Mouse (Mus musculus) forebrain, embryonic 14.5 days (tissue): ENCODE data around the gene Rcc1l. TPM values are rescaled to one million over a fixed set of nuclear protein-coding genes. Genes with fewer than 3 reads are reported as not detected.

Source experiments
- ATAC-seq: fragments of 200-750 bp; cut with Nextera tagmentation; 2 replicates; pipeline ENCODE4 v1.8.0; 2017; ENCODE audit warnings: mild to moderate bottlenecking, moderate library complexity
- DNase-seq: peaks from one replicate; pipeline ENCODE4 v3.0.0-alpha.2; 2015; ENCODE audit warnings: low spot score
- H3K27ac ChIP-seq: fragments of 300-500 bp; sonication (generic); 2 replicates; pipeline ENCODE4 v1.5.1; 2014; ENCODE audit warnings: low read depth, mild to moderate bottlenecking, control low read depth, low read length, moderate library complexity
- H3K27me3 ChIP-seq: fragments of 300-500 bp; sonication (generic); replicated peaks from 2 replicates; pipeline ENCODE4 v1.6.1; 2014; ENCODE audit warnings: low read length, control low read depth, mixed read lengths; ENCODE audit not compliant: control insufficient read depth, insufficient read depth
- H3K36me3 ChIP-seq: fragments of 300-500 bp; sonication (generic); 2 replicates; pipeline ENCODE4 v1.6.1; 2014; ENCODE audit warnings: low read length, control low read depth; ENCODE audit not compliant: control insufficient read depth, insufficient read depth
- H3K4me1 ChIP-seq: fragments of 300-500 bp; sonication (generic); 2 replicates; pipeline ENCODE4 v1.6.1; 2014; ENCODE audit warnings: antibody characterized with exemption, low read length, control low read depth; ENCODE audit not compliant: control insufficient read depth, insufficient read depth
- H3K4me2 ChIP-seq: fragments of 300-500 bp; sonication (generic); 2 replicates; pipeline ENCODE4 v1.6.1; 2014; ENCODE audit warnings: mild to moderate bottlenecking, control low read depth, low read length
- H3K4me3 ChIP-seq: fragments of 300-500 bp; sonication (generic); 2 replicates; pipeline ENCODE4 v1.5.1; 2014; ENCODE audit warnings: low read depth, low read length, control low read depth
- H3K9ac ChIP-seq: fragments of 300-500 bp; sonication (generic); 2 replicates; pipeline ENCODE4 v1.6.1; 2014; ENCODE audit warnings: mild to moderate bottlenecking, low read length, control low read depth, moderate library complexity
- H3K9me3 ChIP-seq: fragments of 300-500 bp; sonication (generic); replicated peaks from 2 replicates; pipeline ENCODE4 v1.6.1; 2016; ENCODE audit warnings: low read length, control low read depth, mixed read lengths; ENCODE audit not compliant: control insufficient read depth
- WGBS: fragments of 180-500 bp; shearing (Covaris S2); extraction: QIAGEN DNeasy Blood & Tissue Kit; methylation state at CpG from one replicate; pipeline ENCODE4 v1.1.7; 2014; 5-methylcytosine and 5-hydroxymethylcytosine counted together
- polyA plus RNA-seq: library from polyadenylated mRNA; unstranded; fragments of >200 nt; fragmentation: Nextera tagmentation; extraction: Ambion mirVana; gene quantifications from 2 replicates; pipeline ENCODE4 v1.2.1, GENCODE M21; 2014

Rcc1l gene
- polyA plus RNA-seq, 1 experiment from 2014 or later: 20.1 TPM

- WGBS: 92% methylated on average over 7 of the region's 7 CpGs
- peaks cover 22% of the 10 kb centered on the region for H3K36me3 ChIP-seq
- H3K27ac ChIP-seq: no peak overlapping the region
- H3K4me2 ChIP-seq: no peak overlapping the region
- DNase-seq (no peak), ATAC-seq (no peak)
- no peak overlapping the region for H3K4me3 ChIP-seq
- H3K9me3 ChIP-seq: no peaks in the 10 kb centered on the region
- H3K27me3 ChIP-seq: no peaks in the 10 kb centered on the region
- no peak overlapping the region for H3K9ac ChIP-seq
- no peaks in the 10 kb centered on the region for H3K4me1 ChIP-seq
These were observed 60.8 kb downstream of the Rcc1l start for GRCm38 (mm10) chr5:134115639-134116259.

GRCm38 (mm10) chr5:134114981-134115380 is 61.6 kb downstream of the Rcc1l start:
- Histone ChIP-seq H3K36me3 (peaks cover 26% of the 10 kb centered on the region), H3K27ac (no peak overlapping the region), H3K9me3 (no peaks in the 10 kb centered on the region), H3K4me1 (no peaks in the 10 kb centered on the region), H3K4me2 (no peak overlapping the region), H3K9ac (no peak overlapping the region), H3K4me3 (no peak overlapping the region), H3K27me3 (no peaks in the 10 kb centered on the region)
- no peak for ATAC-seq
- 86% methylated on average over 5 of the region's 5 CpGs for WGBS
- DNase-seq: no peak

- no peak overlapping the region for H3K4me2 ChIP-seq
- no peak overlapping the region for H3K27ac ChIP-seq
- WGBS: 94% methylated on average over 8 of the region's 8 CpGs
- ATAC-seq (no peak), DNase-seq (no peak)
- no peak overlapping the region for H3K4me3 ChIP-seq
- H3K4me1 ChIP-seq: peaks cover 7% of the 10 kb centered on the region
- no peak overlapping the region for H3K9ac ChIP-seq
- peaks cover 26% of the 10 kb centered on the region; the same call in 1 of the 2 replicates for H3K36me3 ChIP-seq
- H3K27me3 ChIP-seq: no peaks in the 10 kb centered on the region
- no peaks in the 10 kb centered on the region for H3K9me3 ChIP-seq
These were observed 70.7 kb downstream of the Rcc1l start for GRCm38 (mm10) chr5:134105829-134106228.

- Histone ChIP-seq H3K4me2 (0 out of 2 replicates have a peak overlapping the region, but pooled peaks have one; percentile 21), H3K4me1 (peaks cover 13% of the 10 kb centered on the region), H3K4me3 (no peak overlapping the region), H3K36me3 (peaks cover 16% of the 10 kb centered on the region; the same call in 1 of the 2 replicates), H3K9ac (peak overlapping the region; percentile 17; the same call in 1 of the 2 replicates), H3K27ac (no peak overlapping the region), H3K9me3 (no peaks in the 10 kb centered on the region), H3K27me3 (no peaks in the 10 kb centered on the region)
- 72% methylated on average over 6 of the region's 6 CpGs for WGBS
- ATAC-seq (no peak), DNase-seq (no peak)
These were observed 73.9 kb downstream of the Rcc1l start for GRCm38 (mm10) chr5:134102720-134103119.

GRCm38 (mm10) chr5:134101883-134102282 is 74.7 kb downstream of the Rcc1l start:
- no peak for ATAC-seq
- H3K4me1 ChIP-seq: peaks cover 13% of the 10 kb centered on the region
- no peaks in the 10 kb centered on the region for H3K9me3 ChIP-seq
- H3K27me3 ChIP-seq: no peaks in the 10 kb centered on the region
- WGBS: 46% methylated on average over 5 of the region's 5 CpGs
- H3K27ac ChIP-seq: no peak overlapping the region
- H3K36me3 ChIP-seq: peaks cover 16% of the 10 kb centered on the region; the same call in 1 of the 2 replicates
- H3K9ac ChIP-seq: peak overlapping the region; percentile 36; the same call in 1 of the 2 replicates
- H3K4me2 ChIP-seq: peak overlapping the region; percentile 58
- DNase-seq: peak; percentile 39
- H3K4me3 ChIP-seq: peak overlapping the region; percentile 76

- H3K27me3 ChIP-seq: no peaks in the 10 kb centered on the region
- peak overlapping the region; percentile 36 for H3K9ac ChIP-seq
- H3K36me3 ChIP-seq: peaks cover 14% of the 10 kb centered on the region; the same call in 1 of the 2 replicates
- ATAC-seq (no peak), DNase-seq (no peak)
- peak overlapping the region; percentile 58 for H3K4me2 ChIP-seq
- 64% methylated on average over 5 of the region's 5 CpGs for WGBS
- H3K9me3 ChIP-seq: no peaks in the 10 kb centered on the region
- H3K4me1 ChIP-seq: peaks cover 13% of the 10 kb centered on the region
- H3K4me3 ChIP-seq: peak overlapping the region; percentile 76
- H3K27ac ChIP-seq: no peak overlapping the region
These were observed 75.3 kb downstream of the Rcc1l start for GRCm38 (mm10) chr5:134101322-134101721.

- H3K27me3 ChIP-seq: no peaks in the 10 kb centered on the region
- DNase-seq (peak; percentile 47), ATAC-seq (peak; percentile 25)
- 2% methylated on average over 15 of the region's 17 CpGs for WGBS
- H3K4me3 ChIP-seq: peak overlapping the region; percentile 76
- H3K9ac ChIP-seq: peak overlapping the region; percentile 89
- H3K9me3 ChIP-seq: no peaks in the 10 kb centered on the region
- H3K27ac ChIP-seq: peak overlapping the region; percentile 92; the same call in 1 of the 2 replicates
- peaks cover 13% of the 10 kb centered on the region for H3K4me1 ChIP-seq
- H3K4me2 ChIP-seq: peak overlapping the region; percentile 58
- peaks cover 4% of the 10 kb centered on the region; the same call in 1 of the 2 replicates for H3K36me3 ChIP-seq
These were observed 76.3 kb downstream of the Rcc1l start for GRCm38 (mm10) chr5:134100232-134100771.

- Histone ChIP-seq H3K9ac (peak within 1 kb of the TSS; percentile 89), H3K4me2 (peak within 1 kb of the TSS; percentile 58), H3K27ac (peak within 1 kb of the TSS; percentile 92), H3K4me3 (peak within 1 kb of the TSS; percentile 76), H3K4me1 (peaks cover 13% of the 10 kb centered on the region), H3K36me3 (no peaks in the 10 kb centered on the region), H3K27me3 (no peaks in the 10 kb centered on the region), H3K9me3 (no peaks in the 10 kb centered on the region)
- peak; percentile 94 for ATAC-seq
- DNase-seq: peak; percentile 98
- under 1% methylated on average over 48 of the region's 58 CpGs for WGBS
These were observed 76.9 kb downstream of the Rcc1l start, which contains the start of gene Castor2 for GRCm38 (mm10) chr5:134099496-134100211. Gene Castor2, plus strand, starts transcription at chr5:134099711.
